Mouse (Mus musculus) lung, adult 2 months (tissue): ENCODE measurements around the gene Phyhipl.

Source experiments
- CTCF ChIP-seq: fragments of 200-500 bp; IDR thresholded peaks from 2 replicates; pipeline ENCODE4 v1.5.1; 2011; ENCODE audit warnings: mild to moderate bottlenecking, low read length, control low read depth; ENCODE audit not compliant: insufficient read depth
- POLR2A ChIP-seq: fragments of 200-500 bp; IDR thresholded peaks from 2 replicates; pipeline ENCODE4 v1.6.1; 2011; ENCODE audit warnings: low read depth, mild to moderate bottlenecking, control low read depth, low read length, borderline replicate concordance; ENCODE audit errors: extremely low read depth

GRCm38 (mm10) chr10:70654139-70654538, 1.6 kb downstream of the Phyhipl start:
- TF ChIP-seq POLR2A (no peak), CTCF (no peak)
